Mouse (Mus musculus) embryonic fibroblast, embryonic 13.5 days (primary cell): ENCODE results near the gene Hist1h4n.
"Not testable (repeated sequence)": the region's sequence is repeated elsewhere in the genome, so short reads cannot be mapped to it uniquely, and the experiment has no call there.

ENCODE experiments used
- CTCF ChIP-seq: IDR thresholded peaks from 2 replicates; pipeline ENCODE4 v1.5.1; 2011; ENCODE audit warnings: mild to moderate bottlenecking, control low read depth, low read length, moderate library complexity, borderline replicate concordance; ENCODE audit not compliant: insufficient read depth
- POLR2A ChIP-seq: IDR thresholded peaks from 2 replicates; pipeline ENCODE4 v1.6.1; 2011; ENCODE audit warnings: low read depth, mild to moderate bottlenecking, control low read depth, low read length, moderate library complexity

DNA sequence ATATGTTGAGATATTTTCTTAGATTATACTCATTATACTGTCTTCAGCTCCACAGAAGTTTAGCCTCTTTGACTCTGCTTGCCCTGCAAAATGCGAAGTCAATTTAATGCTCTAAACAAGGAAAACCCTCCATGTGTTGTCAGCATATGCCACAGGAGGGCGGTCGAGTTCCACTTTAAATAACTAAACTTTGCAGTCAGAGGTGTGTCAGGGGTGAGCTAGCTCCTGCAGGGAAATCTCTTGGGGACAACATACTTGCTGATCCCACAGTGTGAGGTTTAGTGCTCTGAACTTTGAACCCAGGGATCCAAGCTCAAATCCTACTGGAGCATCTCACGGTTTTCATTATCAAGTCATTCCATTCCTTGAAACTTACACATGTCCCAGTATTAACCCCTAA, 8.5 kb upstream of the Hist1h4n start:
- TF ChIP-seq CTCF, POLR2A: not testable (repeated sequence)
